Mouse (Mus musculus): ENCODE data around the gene Lrpprc. TPM values are rescaled to one million over a fixed set of nuclear protein-coding genes. Genes with fewer than 3 reads are reported as not detected.
"Not testable (repeated sequence)": the region's sequence is repeated elsewhere in the genome, so short reads cannot be mapped to it uniquely, and the experiment has no call there.

Gene Lrpprc
- polyA plus RNA-seq, 1 experiment: 10.0 TPM

GRCm38 (mm10) chr17:84818390-84818789, 27.8 kb upstream of the Lrpprc start:
- no peak for DNase-seq
- Histone ChIP-seq H3K36me3 (ENCODE audit: control insufficient read depth, insufficient read depth, low read length) (no peaks in the 10 kb centered on the region), H3K27me3 (ENCODE audit: control insufficient read depth, insufficient read depth, low read length) (no peaks in the 10 kb centered on the region), H3K4me3 (ENCODE audit: control insufficient read depth, insufficient read depth, low read length) (no peak overlapping the region), H3K4me1 (replicated peaks; ENCODE audit: control insufficient read depth, insufficient read depth, low read length) (no peaks in the 10 kb centered on the region), H3K27ac (ENCODE audit: control insufficient read depth, insufficient read depth, low read length) (no peak overlapping the region)
- no peak for TF ChIP-seq CTCF (IDR thresholded peaks at IDR 0.05; ENCODE audit: borderline replicate concordance, control insufficient read depth, extremely low read depth, insufficient read depth, low read length, poor library complexity)
- no peak for TF ChIP-seq POLR2A (IDR thresholded peaks at IDR 0.05; ENCODE audit: control insufficient read depth, extremely low read depth, insufficient read depth, low read length, poor library complexity)
- 91% methylated on average over 5 of the region's 5 CpGs for WGBS

GRCm38 (mm10) chr17:84816014-84816461, 25.4 kb upstream of the Lrpprc start:
- 81% methylated on average over 9 of the region's 9 CpGs for WGBS
- TF ChIP-seq POLR2A (IDR thresholded peaks at IDR 0.05; ENCODE audit: control insufficient read depth, extremely low read depth, insufficient read depth, low read length, poor library complexity): no peak
- H3K4me1 ChIP-seq (replicated peaks; ENCODE audit: control insufficient read depth, insufficient read depth, low read length): no peaks in the 10 kb centered on the region
- H3K27ac ChIP-seq (ENCODE audit: control insufficient read depth, insufficient read depth, low read length): no peak overlapping the region
- no peaks in the 10 kb centered on the region for H3K27me3 ChIP-seq (ENCODE audit: control insufficient read depth, insufficient read depth, low read length)
- no peaks in the 10 kb centered on the region for H3K36me3 ChIP-seq (ENCODE audit: control insufficient read depth, insufficient read depth, low read length)
- no peak overlapping the region for H3K4me3 ChIP-seq (ENCODE audit: control insufficient read depth, insufficient read depth, low read length)
- DNase-seq: no peak

GRCm38 (mm10) chr17:84814905-84815304, 24.3 kb upstream of the Lrpprc start:
- WGBS: 77% methylated on average over 7 of the region's 7 CpGs
- TF ChIP-seq CTCF (IDR thresholded peaks at IDR 0.05; ENCODE audit: borderline replicate concordance, control insufficient read depth, extremely low read depth, insufficient read depth, low read length, poor library complexity) (no peak), POLR2A (IDR thresholded peaks at IDR 0.05; ENCODE audit: control insufficient read depth, extremely low read depth, insufficient read depth, low read length, poor library complexity) (no peak)
- no peak for DNase-seq
- Histone ChIP-seq H3K27ac (ENCODE audit: control insufficient read depth, insufficient read depth, low read length) (no peak overlapping the region), H3K4me3 (ENCODE audit: control insufficient read depth, insufficient read depth, low read length) (no peak overlapping the region), H3K4me1 (replicated peaks; ENCODE audit: control insufficient read depth, insufficient read depth, low read length) (no peaks in the 10 kb centered on the region), H3K27me3 (ENCODE audit: control insufficient read depth, insufficient read depth, low read length) (no peaks in the 10 kb centered on the region), H3K36me3 (ENCODE audit: control insufficient read depth, insufficient read depth, low read length) (no peaks in the 10 kb centered on the region)

- not testable (repeated sequence) for H3K4me3 ChIP-seq (ENCODE audit: control insufficient read depth, insufficient read depth, low read length); H3K27me3 ChIP-seq (ENCODE audit: control insufficient read depth, insufficient read depth, low read length); H3K36me3 ChIP-seq (ENCODE audit: control insufficient read depth, insufficient read depth, low read length); DNase-seq; H3K4me1 ChIP-seq (replicated peaks; ENCODE audit: control insufficient read depth, insufficient read depth, low read length); H3K27ac ChIP-seq (ENCODE audit: control insufficient read depth, insufficient read depth, low read length)
- WGBS: 79% methylated on average over 14 of the region's 14 CpGs
Observed at GRCm38 (mm10) chr17:84814192-84814591, 23.6 kb upstream of the Lrpprc start.

GRCm38 (mm10) chr17:84792006-84792405, 1.4 kb upstream of the Lrpprc start:
- Histone ChIP-seq H3K4me3 (ENCODE audit: control insufficient read depth, insufficient read depth, low read length) (no peak overlapping the region), H3K27ac (ENCODE audit: control insufficient read depth, insufficient read depth, low read length) (no peak overlapping the region), H3K36me3 (ENCODE audit: control insufficient read depth, insufficient read depth, low read length) (no peaks in the 10 kb centered on the region), H3K4me1 (replicated peaks; ENCODE audit: control insufficient read depth, insufficient read depth, low read length) (peaks cover 8% of the 10 kb centered on the region), H3K27me3 (ENCODE audit: control insufficient read depth, insufficient read depth, low read length) (no peaks in the 10 kb centered on the region)
- no peak for TF ChIP-seq POLR2A (IDR thresholded peaks at IDR 0.05; ENCODE audit: control insufficient read depth, extremely low read depth, insufficient read depth, low read length, poor library complexity)
- no peak for TF ChIP-seq CTCF (IDR thresholded peaks at IDR 0.05; ENCODE audit: borderline replicate concordance, control insufficient read depth, extremely low read depth, insufficient read depth, low read length, poor library complexity)
- WGBS: 77% methylated on average over 5 of the region's 5 CpGs
- no peak for DNase-seq

- TF ChIP-seq CTCF (IDR thresholded peaks at IDR 0.05; ENCODE audit: borderline replicate concordance, control insufficient read depth, extremely low read depth, insufficient read depth, low read length, poor library complexity) (no peak), POLR2A (IDR thresholded peaks at IDR 0.05; ENCODE audit: control insufficient read depth, extremely low read depth, insufficient read depth, low read length, poor library complexity) (no peak)
- peak overlapping the region; percentile 78; the same call in 1 of the 2 replicates for H3K4me3 ChIP-seq (ENCODE audit: control insufficient read depth, insufficient read depth, low read length)
- WGBS: 2% methylated on average over 8 of the region's 8 CpGs
- DNase-seq: peak; percentile 22
- H3K27me3 ChIP-seq (ENCODE audit: control insufficient read depth, insufficient read depth, low read length): no peaks in the 10 kb centered on the region
- peaks cover 8% of the 10 kb centered on the region for H3K4me1 ChIP-seq (replicated peaks; ENCODE audit: control insufficient read depth, insufficient read depth, low read length)
- no peaks in the 10 kb centered on the region for H3K36me3 ChIP-seq (ENCODE audit: control insufficient read depth, insufficient read depth, low read length)
- H3K27ac ChIP-seq (ENCODE audit: control insufficient read depth, insufficient read depth, low read length): peak overlapping the region; percentile 54
Observed at GRCm38 (mm10) chr17:84791156-84791555, 567 bp upstream of the Lrpprc start.

GRCm38 (mm10) chr17:84790043-84790442, 546 bp downstream of the Lrpprc start:
- WGBS: under 1% methylated on average over 22 of the region's 22 CpGs
- peaks cover 8% of the 10 kb centered on the region for H3K4me1 ChIP-seq (replicated peaks; ENCODE audit: control insufficient read depth, insufficient read depth, low read length)
- H3K36me3 ChIP-seq (ENCODE audit: control insufficient read depth, insufficient read depth, low read length): no peaks in the 10 kb centered on the region
- H3K4me3 ChIP-seq (ENCODE audit: control insufficient read depth, insufficient read depth, low read length): peak overlapping the region; percentile 78
- no peak overlapping the region for H3K27ac ChIP-seq (ENCODE audit: control insufficient read depth, insufficient read depth, low read length)
- no peak for TF ChIP-seq CTCF (IDR thresholded peaks at IDR 0.05; ENCODE audit: borderline replicate concordance, control insufficient read depth, extremely low read depth, insufficient read depth, low read length, poor library complexity)
- no peak for TF ChIP-seq POLR2A (IDR thresholded peaks at IDR 0.05; ENCODE audit: control insufficient read depth, extremely low read depth, insufficient read depth, low read length, poor library complexity)
- H3K27me3 ChIP-seq (ENCODE audit: control insufficient read depth, insufficient read depth, low read length): no peaks in the 10 kb centered on the region
- no peak for DNase-seq

Measured in thymus, adult 2 months (tissue).